Mouse (Mus musculus) liver, embryonic 13.5 days (tissue): Measurements from ENCODE around the gene Krtap17-1. TPM values are rescaled to one million over a fixed set of nuclear protein-coding genes. Genes with fewer than 3 reads are reported as not detected.

Experiments used
- ATAC-seq: fragments of 200-750 bp; cut with Nextera tagmentation; 2 replicates; pipeline ENCODE4 v1.8.0; 2017; ENCODE audit warnings: low read depth, mild to moderate bottlenecking, moderate number of reproducible peaks, moderate library complexity
- DNase-seq: peaks from one replicate; pipeline ENCODE4 v3.0.0; 2022
- H3K27ac ChIP-seq: fragments of 300-500 bp; sonication (generic); 2 replicates; pipeline ENCODE4 v1.5.1; 2015; ENCODE audit warnings: moderate library complexity, mild to moderate bottlenecking, inconsistent platforms
- H3K27me3 ChIP-seq: fragments of 300-500 bp; sonication (generic); 2 replicates; pipeline ENCODE4 v1.6.1; 2015; ENCODE audit warnings: mild to moderate bottlenecking, inconsistent platforms
- H3K36me3 ChIP-seq: fragments of 300-500 bp; sonication (generic); 2 replicates; pipeline ENCODE4 v1.6.1; 2015; ENCODE audit warnings: mild to moderate bottlenecking, inconsistent platforms
- H3K4me1 ChIP-seq: fragments of 300-500 bp; sonication (generic); replicated peaks from 2 replicates; pipeline ENCODE4 v1.6.1; 2015; ENCODE audit warnings: inconsistent platforms
- H3K4me2 ChIP-seq: fragments of 300-500 bp; sonication (generic); 2 replicates; pipeline ENCODE4 v1.6.1; 2015; ENCODE audit warnings: inconsistent platforms, mild to moderate bottlenecking, moderate library complexity
- H3K4me3 ChIP-seq: fragments of 300-500 bp; sonication (generic); replicated peaks from 2 replicates; pipeline ENCODE4 v1.5.1; 2015; ENCODE audit warnings: mild to moderate bottlenecking, inconsistent platforms
- H3K9ac ChIP-seq: fragments of 300-500 bp; sonication (generic); 2 replicates; pipeline ENCODE4 v1.6.1; 2015; ENCODE audit warnings: mild to moderate bottlenecking, inconsistent platforms
- H3K9me3 ChIP-seq: fragments of 300-500 bp; sonication (generic); replicated peaks from 2 replicates; pipeline ENCODE4 v1.6.1; 2016; ENCODE audit warnings: inconsistent platforms
- WGBS: fragments of 180-500 bp; shearing (Covaris S2); methylation state at CpG from one replicate; pipeline ENCODE4 v1.1.7; 2015; ENCODE audit not compliant: insufficient replicate concordance; 5-methylcytosine and 5-hydroxymethylcytosine counted together
- polyA plus RNA-seq: library from polyadenylated mRNA; unstranded; fragments of >200 nt; fragmentation: Nextera tagmentation; extraction: Ambion mirVana; gene quantifications from 2 replicates; pipeline ENCODE4 v1.2.1, GENCODE M21; 2015

Gene Krtap17-1
- polyA plus RNA-seq, 1 experiment from 2014 or later: not detected

GRCm38 (mm10) chr11:99948175-99948574, 45.6 kb downstream of the Krtap17-1 start, which contains the start of gene Krtap9-5:
Gene Krtap9-5 (plus strand): TSS chr11:99948475.
- Histone ChIP-seq H3K27ac (no peak within 1 kb of the TSS), H3K9ac (no peak within 1 kb of the TSS), H3K27me3 (no peaks in the 10 kb centered on the region), H3K4me1 (no peaks in the 10 kb centered on the region), H3K4me3 (no peak within 1 kb of the TSS), H3K9me3 (no peaks in the 10 kb centered on the region), H3K36me3 (no peaks in the 10 kb centered on the region), H3K4me2 (no peak within 1 kb of the TSS)
- ATAC-seq (no peak), DNase-seq (no peak)
- WGBS: 58% methylated on average over 2 of the region's 2 CpGs

Other genes starting within 250 kb of the Krtap17-1 start
- gene Gm11595, start 221.1 kb downstream of the Krtap17-1 start, polyA plus RNA-seq: not detected in 2 replicates
- gene Krtap4-8, start 213.3 kb downstream of the Krtap17-1 start, polyA plus RNA-seq: not detected in 2 replicates
- not detected in 2 replicates for gene Krtap4-9, start 208.8 kb downstream of the Krtap17-1 start, polyA plus RNA-seq
- not detected in 2 replicates for gene Gm11596, start 200.5 kb downstream of the Krtap17-1 start, polyA plus RNA-seq
- not detected in 2 replicates for gene Gm11569, start 195.1 kb downstream of the Krtap17-1 start, polyA plus RNA-seq
- gene Gm11554, start 189.5 kb downstream of the Krtap17-1 start, polyA plus RNA-seq: not detected in 2 replicates
- not detected in 2 replicates for gene Krtap4-13, start 184.1 kb downstream of the Krtap17-1 start, polyA plus RNA-seq
- not detected in 2 replicates for gene Gm11564, start 178.3 kb downstream of the Krtap17-1 start, polyA plus RNA-seq
- not detected in 2 replicates for gene 2300003K06Rik, start 155.9 kb downstream of the Krtap17-1 start, polyA plus RNA-seq
- gene Krtap4-16, start 142.4 kb downstream of the Krtap17-1 start, polyA plus RNA-seq: not detected in 2 replicates
- not detected in 2 replicates for gene Gm11568, start 136.1 kb downstream of the Krtap17-1 start, polyA plus RNA-seq
- gene Gm11559, start 129.5 kb downstream of the Krtap17-1 start, polyA plus RNA-seq: not detected in 2 replicates
- gene Krtap9-1, start 120.6 kb downstream of the Krtap17-1 start, polyA plus RNA-seq: not detected in 2 replicates
- not detected in 2 replicates for gene Gm11567, start 114.8 kb downstream of the Krtap17-1 start, polyA plus RNA-seq
- not detected in 2 replicates for gene Krtap31-1, start 86.1 kb downstream of the Krtap17-1 start, polyA plus RNA-seq
- gene Gm11565, start 79.2 kb downstream of the Krtap17-1 start, polyA plus RNA-seq: not detected in 2 replicates
- not detected in 2 replicates for gene Krtap31-2, start 57.7 kb downstream of the Krtap17-1 start, polyA plus RNA-seq
- not detected in 2 replicates for gene Krtap9-5, start 45.5 kb downstream of the Krtap17-1 start, polyA plus RNA-seq
- not detected in 2 replicates for gene Krtap29-1, start 14.9 kb downstream of the Krtap17-1 start, polyA plus RNA-seq
- not detected in 2 replicates for gene Krtap16-1, start 7.4 kb downstream of the Krtap17-1 start, polyA plus RNA-seq
- gene Krt33a, start 22.2 kb upstream of the Krtap17-1 start, polyA plus RNA-seq: not detected in 2 replicates
- not detected in 2 replicates for gene Krt33b, start 35.9 kb upstream of the Krtap17-1 start, polyA plus RNA-seq
- gene Krt34, start 47.6 kb upstream of the Krtap17-1 start, polyA plus RNA-seq: not detected in 2 replicates
- gene Krt31, start 56.6 kb upstream of the Krtap17-1 start, polyA plus RNA-seq: not detected in 2 replicates
- not detected in 2 replicates for gene Krt32, start 94.2 kb upstream of the Krtap17-1 start, polyA plus RNA-seq
- not detected in 2 replicates for gene Krt35, start 102.2 kb upstream of the Krtap17-1 start, polyA plus RNA-seq
- gene Krt36, start 111.6 kb upstream of the Krtap17-1 start, polyA plus RNA-seq: not detected in 2 replicates
- gene Krt13, start 127.6 kb upstream of the Krtap17-1 start, polyA plus RNA-seq: 0.10 and 0.20 TPM in 2 replicates
- gene Krt15, start 141.9 kb upstream of the Krtap17-1 start, polyA plus RNA-seq: 1.5 and 2.1 TPM in 2 replicates
- 2.6 and 4.3 TPM in 2 replicates for gene Krt19, start 154.7 kb upstream of the Krtap17-1 start, polyA plus RNA-seq
- not detected in 2 replicates for gene Krt9, start 199.3 kb upstream of the Krtap17-1 start, polyA plus RNA-seq
- gene Krt14, start 213.6 kb upstream of the Krtap17-1 start, polyA plus RNA-seq: 0.90 and 1.0 TPM in 2 replicates